Mouse (Mus musculus): ENCODE data around the gene Cwf19l1. TPM values are rescaled to one million over a fixed set of nuclear protein-coding genes. Genes with fewer than 3 reads are reported as not detected.

The Cwf19l1 gene
- polyA plus RNA-seq (2016; fragmentation: Nextera tagmentation; extraction: Ambion mirVana): 38.3 and 39.0 TPM in 2 replicates

DNA sequence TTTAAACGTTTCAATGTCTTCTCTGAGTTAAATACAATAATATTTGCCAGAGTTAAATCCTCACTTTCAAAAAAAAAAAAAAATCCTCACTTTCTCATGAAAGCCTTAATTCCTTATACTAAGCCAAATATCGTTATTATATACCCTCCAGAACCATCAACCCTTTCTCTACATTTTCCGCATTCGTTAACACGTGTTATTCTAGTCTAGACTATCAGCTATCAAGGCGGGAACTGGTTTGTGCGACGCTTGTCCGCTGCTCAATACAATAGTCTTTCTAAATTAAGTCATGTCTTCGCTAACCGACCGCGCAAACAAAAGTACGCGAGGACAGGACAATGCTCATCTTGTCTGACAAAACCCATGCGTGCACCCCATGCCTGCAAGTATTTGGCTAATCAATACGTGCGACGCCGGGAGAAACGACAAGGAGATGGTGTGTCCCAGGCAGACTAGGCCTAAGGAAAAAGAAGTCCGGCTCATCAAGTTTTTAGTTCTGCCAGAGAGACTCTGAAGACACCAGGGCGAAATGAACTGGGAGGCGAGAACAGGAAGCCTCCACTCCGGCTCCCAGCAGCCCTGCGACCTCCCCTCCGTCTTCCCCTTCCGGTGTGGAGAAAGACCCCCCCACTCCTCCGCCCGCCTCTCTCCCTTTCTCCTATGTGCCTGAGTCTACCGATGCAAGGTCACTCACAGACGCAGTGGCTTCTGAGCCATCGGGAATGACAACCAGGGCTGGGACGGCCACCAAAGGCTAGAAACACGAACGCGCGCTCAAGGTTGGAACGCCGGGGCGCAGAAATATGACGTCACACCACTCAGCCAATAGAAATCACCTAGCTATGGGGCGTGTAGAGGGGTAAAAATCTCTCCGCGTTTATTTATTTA lies at the start of gene Cwf19l1:
Gene Cwf19l1, minus strand, starts transcription at position 805 of the 888 bp plus-strand sequence.
- under 1% methylated on average over 45 of the region's 45 CpGs for WGBS

DNA sequence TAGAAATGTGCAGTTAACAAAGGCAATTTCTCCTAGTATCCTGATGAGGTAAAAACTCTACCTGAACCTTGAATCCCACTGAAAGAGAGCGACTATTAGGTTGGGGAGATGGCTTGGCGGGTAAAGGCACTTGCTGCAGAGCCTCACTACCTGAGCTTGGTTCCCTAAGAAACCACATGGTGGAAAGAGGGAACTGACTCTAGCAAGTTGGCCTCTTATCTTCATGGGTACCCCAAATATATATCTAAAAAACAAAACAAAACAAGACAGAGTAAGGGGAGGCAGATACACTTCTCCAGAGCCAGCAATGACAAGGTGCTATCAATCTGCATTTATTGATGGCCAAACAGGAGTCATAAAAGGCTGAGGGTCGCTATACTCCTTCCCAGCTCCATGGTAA lies 48.3 kb upstream of the Cwf19l1 start:
- H3K4me3 ChIP-seq (replicated peaks): no peak overlapping the region
- H3K36me3 ChIP-seq: no peaks in the 10 kb centered on the region
- no peak for ATAC-seq (ENCODE audit: insufficient number of reproducible peaks, insufficient read depth, low FRiP score, low TSS enrichment, low read depth)
- no peak overlapping the region for H3K4me2 ChIP-seq
- no peaks in the 10 kb centered on the region for H3K27me3 ChIP-seq
- H3K4me1 ChIP-seq (replicated peaks): no peaks in the 10 kb centered on the region
- H3K9me3 ChIP-seq: peaks cover 5% of the 10 kb centered on the region; the same call in 1 of the 2 replicates
- 62% methylated on average over 3 of the region's 3 CpGs for WGBS
- no peak overlapping the region for H3K9ac ChIP-seq (replicated peaks)
- H3K27ac ChIP-seq: no peak overlapping the region

More for the DNA sequence above, at the start of gene Cwf19l1:
- Histone ChIP-seq H3K27ac (peak within 1 kb of the TSS; percentile 94), H3K27me3 (no peaks in the 10 kb centered on the region), H3K9ac (replicated peaks) (peak within 1 kb of the TSS; percentile 69), H3K9me3 (no peaks in the 10 kb centered on the region; the same call in 1 of the 2 replicates), H3K4me2 (peak within 1 kb of the TSS; percentile 72), H3K36me3 (peaks cover 36% of the 10 kb centered on the region), H3K4me1 (replicated peaks) (peaks cover 8% of the 10 kb centered on the region), H3K4me3 (replicated peaks) (peak within 1 kb of the TSS; percentile 72)
- peak; percentile 87 for ATAC-seq (ENCODE audit: insufficient number of reproducible peaks, insufficient read depth, low FRiP score, low TSS enrichment, low read depth)

DNA sequence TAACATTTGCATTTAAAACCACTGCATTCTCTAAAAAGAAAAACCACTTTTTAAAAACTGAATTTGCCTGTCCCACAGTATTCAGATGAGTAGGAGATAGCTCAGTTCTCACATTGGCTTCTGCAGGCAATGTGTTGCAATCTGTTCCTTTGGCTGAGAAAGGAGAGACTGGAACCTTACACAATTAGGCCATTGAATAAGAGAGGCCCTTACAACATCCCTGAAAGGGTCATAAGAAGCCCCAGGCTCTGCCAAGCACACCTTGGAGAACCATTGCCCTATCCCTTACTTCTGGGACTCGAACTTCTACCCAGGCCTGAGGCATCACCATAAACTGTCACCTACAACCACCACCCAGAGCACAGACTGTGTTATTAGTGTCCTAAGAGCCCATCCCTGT lies 44.8 kb upstream of the Cwf19l1 start:
- H3K27ac ChIP-seq: no peak overlapping the region
- H3K4me1 ChIP-seq (replicated peaks): no peaks in the 10 kb centered on the region
- H3K9me3 ChIP-seq: peaks cover 13% of the 10 kb centered on the region; the same call in 1 of the 2 replicates
- H3K4me2 ChIP-seq: no peak overlapping the region
- WGBS: 89% methylated on average over 1 of the region's 1 CpGs
- ATAC-seq (ENCODE audit: insufficient number of reproducible peaks, insufficient read depth, low FRiP score, low TSS enrichment, low read depth): no peak
- H3K27me3 ChIP-seq: no peaks in the 10 kb centered on the region
- no peak overlapping the region for H3K4me3 ChIP-seq (replicated peaks)
- H3K9ac ChIP-seq (replicated peaks): no peak overlapping the region
- H3K36me3 ChIP-seq: no peaks in the 10 kb centered on the region

DNA sequence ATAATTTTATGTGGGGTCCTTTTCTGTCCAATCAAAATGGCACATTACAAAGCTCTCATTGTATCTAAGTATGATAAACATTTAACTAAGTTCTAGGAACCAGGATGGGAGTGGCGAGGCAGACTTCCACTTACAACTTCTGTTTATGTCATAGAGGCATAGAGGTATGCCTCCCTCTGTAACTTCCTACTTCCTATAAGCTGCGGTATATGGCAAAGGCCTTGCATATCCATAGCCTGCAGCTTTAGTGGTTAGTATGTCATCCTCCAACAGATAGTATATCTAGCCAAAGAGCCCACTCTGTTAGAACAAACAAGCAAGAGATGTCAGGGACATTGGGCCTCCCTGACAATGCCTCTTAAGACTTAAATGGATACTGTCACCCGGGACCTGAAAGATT lies 41.1 kb upstream of the Cwf19l1 start:
- Histone ChIP-seq H3K9ac (replicated peaks) (no peak overlapping the region), H3K4me2 (no peak overlapping the region)

DNA sequence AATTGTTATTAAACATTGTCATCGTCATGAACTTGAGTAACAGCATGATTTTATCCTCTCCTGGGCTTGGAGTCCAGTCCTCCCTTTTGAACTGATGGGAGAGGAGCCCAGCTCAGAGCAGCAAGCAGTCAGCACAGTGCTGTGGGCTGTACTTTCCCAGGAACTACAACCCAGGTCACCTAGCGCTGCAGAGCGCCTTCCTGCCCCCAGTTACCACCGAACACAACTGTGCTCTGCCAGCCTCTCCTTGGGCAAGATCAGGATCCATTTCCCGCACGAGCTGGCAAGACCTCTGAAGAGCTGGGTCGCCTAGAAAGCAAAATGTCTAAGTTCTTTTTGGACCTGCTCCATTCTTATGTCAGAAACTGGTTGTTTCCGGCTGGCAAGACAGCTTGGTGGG lies 39.2 kb upstream of the Cwf19l1 start:
- ATAC-seq (ENCODE audit: insufficient number of reproducible peaks, insufficient read depth, low FRiP score, low TSS enrichment, low read depth): no peak
- 73% methylated on average over 8 of the region's 8 CpGs for WGBS
- no peak overlapping the region for H3K27ac ChIP-seq

More for the DNA sequence above, 41.1 kb upstream of the Cwf19l1 start:
- Histone ChIP-seq H3K27ac (no peak overlapping the region), H3K27me3 (0 out of 2 replicates have a peak, but pooled peaks cover 4% of the 10 kb centered on the region), H3K4me3 (replicated peaks) (no peak overlapping the region), H3K4me1 (replicated peaks) (no peaks in the 10 kb centered on the region), H3K36me3 (no peaks in the 10 kb centered on the region), H3K9me3 (peaks cover 13% of the 10 kb centered on the region; the same call in 1 of the 2 replicates)
- WGBS: 89% methylated on average over 3 of the region's 3 CpGs
- no peak for ATAC-seq (ENCODE audit: insufficient number of reproducible peaks, insufficient read depth, low FRiP score, low TSS enrichment, low read depth)

DNA sequence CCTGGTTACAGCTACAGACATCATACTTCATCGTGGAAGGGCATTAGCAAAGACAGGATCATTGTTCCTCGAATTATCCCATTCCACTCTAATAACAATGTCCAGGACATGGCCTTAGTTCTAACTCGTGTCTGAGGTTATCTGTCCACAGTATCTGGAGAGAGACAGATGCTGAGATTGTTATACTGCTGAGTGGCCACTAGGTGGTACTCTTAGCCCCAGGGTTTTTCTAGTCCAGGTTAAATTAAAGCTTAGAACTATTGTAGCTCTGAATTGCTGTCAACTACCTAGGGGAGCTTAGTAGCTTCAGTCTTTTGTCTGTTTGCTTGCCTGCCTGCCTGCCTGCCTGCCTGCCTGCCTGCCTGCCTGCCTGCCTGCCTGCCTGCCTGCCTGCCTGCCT lies 25.8 kb upstream of the Cwf19l1 start:
- H3K9ac ChIP-seq (replicated peaks): no peak overlapping the region
- H3K9me3 ChIP-seq: no peaks in the 10 kb centered on the region
- no peak overlapping the region for H3K27ac ChIP-seq
- no peaks in the 10 kb centered on the region for H3K4me1 ChIP-seq (replicated peaks)
- H3K4me2 ChIP-seq: no peak overlapping the region
- no peak overlapping the region for H3K4me3 ChIP-seq (replicated peaks)
- WGBS: 16% methylated on average over 3 of the region's 3 CpGs
- H3K36me3 ChIP-seq: no peaks in the 10 kb centered on the region
- H3K27me3 ChIP-seq: 0 out of 2 replicates have a peak, but pooled peaks cover 1% of the 10 kb centered on the region
- no peak for ATAC-seq (ENCODE audit: insufficient number of reproducible peaks, insufficient read depth, low FRiP score, low TSS enrichment, low read depth)

More for the DNA sequence above, 39.2 kb upstream of the Cwf19l1 start:
- 0 out of 2 replicates have a peak, but pooled peaks cover 4% of the 10 kb centered on the region for H3K27me3 ChIP-seq
- no peak overlapping the region for H3K4me3 ChIP-seq (replicated peaks)
- no peak overlapping the region for H3K9ac ChIP-seq (replicated peaks)
- peaks cover 12% of the 10 kb centered on the region; the same call in 1 of the 2 replicates for H3K9me3 ChIP-seq
- H3K36me3 ChIP-seq: no peaks in the 10 kb centered on the region
- no peak overlapping the region for H3K4me2 ChIP-seq
- no peaks in the 10 kb centered on the region for H3K4me1 ChIP-seq (replicated peaks)

DNA sequence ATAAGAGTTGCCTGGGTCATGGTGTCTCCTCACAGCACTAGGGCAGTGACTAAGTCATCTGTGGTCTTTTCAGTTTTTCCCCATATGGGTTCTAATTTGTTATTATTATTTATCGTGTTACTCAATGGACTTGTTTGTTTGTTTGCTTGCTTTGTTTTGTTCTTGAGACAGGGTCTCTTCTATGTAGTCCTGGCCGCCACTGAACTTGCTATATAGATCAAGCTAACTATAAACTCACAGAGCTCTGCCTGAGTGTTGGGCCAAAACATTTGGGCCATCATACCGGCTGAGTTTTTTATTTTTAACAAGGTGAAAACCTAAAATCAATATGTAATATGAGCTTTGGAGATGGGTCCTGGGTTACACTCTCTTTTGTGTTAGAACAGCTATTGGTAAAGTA lies 23.7 kb upstream of the Cwf19l1 start:
- Histone ChIP-seq H3K4me2 (no peak overlapping the region), H3K36me3 (no peaks in the 10 kb centered on the region), H3K4me3 (replicated peaks) (no peak overlapping the region), H3K9me3 (no peaks in the 10 kb centered on the region), H3K9ac (replicated peaks) (no peak overlapping the region), H3K27ac (no peak overlapping the region), H3K4me1 (replicated peaks) (no peaks in the 10 kb centered on the region), H3K27me3 (peaks cover 16% of the 10 kb centered on the region)
- WGBS: 81% methylated on average over 3 of the region's 3 CpGs
- ATAC-seq (ENCODE audit: insufficient number of reproducible peaks, insufficient read depth, low FRiP score, low TSS enrichment, low read depth): no peak

DNA sequence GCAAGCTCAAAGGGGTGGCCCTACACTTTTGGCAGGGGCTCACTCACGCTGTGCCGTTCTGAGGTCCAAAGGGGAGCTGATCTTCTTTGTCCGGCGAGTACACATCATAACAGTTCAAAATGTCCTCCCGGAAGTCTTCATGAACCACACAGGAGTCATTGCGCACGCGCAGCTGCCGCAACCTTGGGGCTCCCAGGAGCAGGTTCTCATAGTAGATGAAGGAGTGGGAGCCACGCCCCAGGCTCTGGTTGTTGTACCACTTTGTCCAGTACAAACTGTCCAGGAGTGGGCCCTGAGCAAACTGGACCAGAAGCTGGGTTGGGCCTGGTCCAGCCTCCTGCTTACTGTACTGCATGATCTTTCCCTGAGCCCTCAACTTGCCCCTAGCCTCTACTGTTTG lies 21.3 kb upstream of the Cwf19l1 start:
- 93% methylated on average over 10 of the region's 10 CpGs for WGBS
- Histone ChIP-seq H3K4me2 (no peak overlapping the region), H3K27me3 (peaks cover 29% of the 10 kb centered on the region), H3K9ac (replicated peaks) (no peak overlapping the region), H3K4me3 (replicated peaks) (no peak overlapping the region), H3K27ac (no peak overlapping the region), H3K9me3 (no peaks in the 10 kb centered on the region), H3K36me3 (no peaks in the 10 kb centered on the region), H3K4me1 (replicated peaks) (no peaks in the 10 kb centered on the region)
- no peak for ATAC-seq (ENCODE audit: insufficient number of reproducible peaks, insufficient read depth, low FRiP score, low TSS enrichment, low read depth)

DNA sequence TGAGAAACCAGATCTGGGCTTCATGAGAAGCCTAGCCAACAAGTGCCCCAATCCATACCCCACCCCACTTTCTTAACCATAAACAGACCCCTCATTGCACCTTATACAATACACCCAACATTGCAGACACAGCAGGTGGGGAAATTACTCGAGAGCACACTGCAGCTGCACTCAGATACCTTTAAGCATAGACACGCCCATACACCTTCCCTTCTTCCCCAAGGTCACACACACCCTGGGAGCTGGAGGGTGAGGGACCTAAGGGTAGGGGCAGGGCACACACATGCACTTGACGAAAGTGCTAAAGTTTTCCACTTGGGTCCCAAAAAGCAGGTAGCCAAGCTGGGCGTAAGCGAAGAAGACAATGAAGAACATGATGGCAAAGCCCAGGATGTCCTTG lies 18.1 kb upstream of the Cwf19l1 start:
- no peak overlapping the region for H3K4me3 ChIP-seq (replicated peaks)
- H3K36me3 ChIP-seq: no peaks in the 10 kb centered on the region
- ATAC-seq (ENCODE audit: insufficient number of reproducible peaks, insufficient read depth, low FRiP score, low TSS enrichment, low read depth): no peak
- no peaks in the 10 kb centered on the region for H3K4me1 ChIP-seq (replicated peaks)
- WGBS: 81% methylated on average over 5 of the region's 5 CpGs
- no peak overlapping the region for H3K4me2 ChIP-seq
- no peaks in the 10 kb centered on the region for H3K9me3 ChIP-seq
- no peak overlapping the region for H3K9ac ChIP-seq (replicated peaks)
- no peak overlapping the region for H3K27ac ChIP-seq
- H3K27me3 ChIP-seq: peaks cover 38% of the 10 kb centered on the region

DNA sequence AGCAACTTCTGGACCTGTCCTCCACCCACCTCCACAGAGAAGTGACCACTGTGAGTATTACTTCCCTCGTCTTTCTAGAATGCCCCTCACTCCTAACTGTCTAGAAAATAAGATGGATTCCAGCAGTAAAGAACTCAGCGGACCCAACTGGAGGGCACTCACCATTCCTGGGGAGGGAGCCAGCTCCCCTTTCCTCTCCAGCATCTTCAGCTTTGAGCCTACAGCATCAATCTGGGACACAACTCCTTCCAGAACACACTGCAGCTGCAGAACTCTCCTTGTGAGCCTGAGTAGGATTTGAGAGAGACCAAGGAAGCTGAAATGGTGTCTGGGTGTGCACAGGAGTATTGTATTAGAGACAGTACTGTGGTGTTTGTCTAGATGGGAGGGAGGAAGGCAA lies 13.3 kb upstream of the Cwf19l1 start:
- 70% methylated on average over 2 of the region's 2 CpGs for WGBS
- no peaks in the 10 kb centered on the region for H3K9me3 ChIP-seq
- H3K27ac ChIP-seq: no peak overlapping the region
- H3K36me3 ChIP-seq: peaks cover 8% of the 10 kb centered on the region
- H3K4me1 ChIP-seq (replicated peaks): peaks cover 7% of the 10 kb centered on the region
- ATAC-seq (ENCODE audit: insufficient number of reproducible peaks, insufficient read depth, low FRiP score, low TSS enrichment, low read depth): no peak
- no peak overlapping the region for H3K4me2 ChIP-seq
- no peak overlapping the region for H3K4me3 ChIP-seq (replicated peaks)
- peaks cover 27% of the 10 kb centered on the region for H3K27me3 ChIP-seq
- H3K9ac ChIP-seq (replicated peaks): no peak overlapping the region

DNA sequence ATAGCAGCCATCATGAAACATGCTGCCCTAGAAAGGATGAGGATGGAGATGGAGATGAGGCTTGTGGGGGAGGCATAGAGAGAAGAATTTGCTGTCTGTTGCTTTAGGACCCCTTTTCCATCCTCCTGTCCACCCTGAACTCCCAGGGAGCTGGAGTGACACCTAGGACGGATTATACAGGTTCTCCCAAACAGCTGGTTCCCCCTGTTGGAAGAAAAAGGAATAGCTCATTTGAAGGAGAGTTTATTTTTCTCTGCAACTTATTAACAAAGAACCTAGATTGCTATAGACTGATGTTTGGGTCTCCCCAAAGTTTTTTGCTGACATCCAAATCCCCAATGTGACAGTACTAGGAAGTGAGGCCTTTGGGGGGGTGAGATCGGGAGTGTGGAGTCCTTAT lies 12.7 kb upstream of the Cwf19l1 start:
- Histone ChIP-seq H3K9me3 (no peaks in the 10 kb centered on the region), H3K4me1 (replicated peaks) (peaks cover 7% of the 10 kb centered on the region), H3K36me3 (peaks cover 13% of the 10 kb centered on the region), H3K4me3 (replicated peaks) (no peak overlapping the region), H3K27me3 (peaks cover 24% of the 10 kb centered on the region), H3K4me2 (no peak overlapping the region), H3K27ac (no peak overlapping the region), H3K9ac (replicated peaks) (no peak overlapping the region)
- 28% methylated on average over 2 of the region's 2 CpGs for WGBS
- ATAC-seq (ENCODE audit: insufficient number of reproducible peaks, insufficient read depth, low FRiP score, low TSS enrichment, low read depth): no peak
